In the genomic region with DNA sequence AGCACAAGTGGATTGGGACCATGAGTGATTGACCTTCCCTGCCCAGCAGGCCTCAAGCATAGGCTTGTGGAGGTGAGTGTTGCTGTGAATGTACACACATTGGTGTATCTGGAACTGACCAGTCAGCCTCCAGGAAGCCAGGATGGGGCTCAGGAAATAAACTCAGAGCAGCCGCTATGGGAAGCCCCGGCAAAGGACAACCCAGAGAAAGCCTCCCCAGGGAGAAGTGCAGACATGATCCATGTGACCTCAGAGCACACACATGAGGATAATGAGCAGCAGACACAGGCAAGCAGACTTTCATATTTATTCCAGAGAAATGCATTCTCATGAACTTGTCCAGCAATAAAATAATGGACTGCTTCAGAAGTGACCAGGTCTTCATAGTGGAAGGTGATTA, we compare ENCODE assay signal across 15 mouse cellular contexts.
A peak's percentile ranks its signal among the peaks of the same experiment; 100 is the strongest.
DNase-seq lines count a peak whose midpoint lies in the region; ATAC-seq and TF ChIP-seq lines count a peak whose summit lies in the region.
"Had no signal": no experiment of that assay in that cellular context is flagged by ENCODE, and none has a peak within 500 bp of the region (broad histone marks: within the 10 kb centered on the region; RNA-seq: fewer than 3 reads in every experiment).

No protein-coding gene starts in this region.

- TF ChIP-seq EP300 in heart, adult 2 months (IDR thresholded peaks at IDR 0.05; ENCODE audit: insufficient read depth, low read depth, low read length): no peak

- DNase-seq in heart, adult 2 months: peak in 1 of 2 experiments; percentile 33
- DNase-seq in heart, adult 18-20 months: no peak
- no peak for DNase-seq in liver, adult 2 months (ENCODE audit: extremely low read depth, low read depth, low spot score)
- no peak for DNase-seq in liver
- DNase-seq in midbrain, postnatal 0 days (ENCODE audit: low spot score): no peak
- no peak for DNase-seq in frontal cortex, postnatal 36 days (ENCODE audit: low spot score in 2 of 2)
- DNase-seq: gastrocnemius, postnatal 10 days; layer of hippocampus, postnatal 36 days; lung, adult 18-20 months had no signal

- no peaks in the 10 kb centered on the region for H3K27me3 ChIP-seq in heart, adult 2 months (ENCODE audit: control insufficient read depth, insufficient read depth, low read length)
- H3K27me3 ChIP-seq in liver, adult 2 months (ENCODE audit: control insufficient read depth, insufficient read depth, low read length): no peaks in the 10 kb centered on the region
- H3K27me3 ChIP-seq in heart, embryonic 13.5 days (replicated peaks): no peaks in the 10 kb centered on the region
- H3K27me3 ChIP-seq in liver, embryonic 16.5 days (ENCODE audit: control insufficient read depth, insufficient read depth, low read depth, low read length): no peaks in the 10 kb centered on the region
- H3K27me3 ChIP-seq in midbrain, postnatal 0 days (ENCODE audit: insufficient read depth, low read length): no peaks in the 10 kb centered on the region
- H3K27me3 ChIP-seq: Patski; stomach, embryonic 15.5 days had no signal

- intact Hi-C loops in heart, adult 2 months (cut with DNase I): no loop called here

- H3K4me3 ChIP-seq in heart, adult 2 months: no peak overlapping the region
- H3K4me3 ChIP-seq in liver, adult 2 months (ENCODE audit: insufficient read depth, low read depth, low read length): no peak overlapping the region
- no peak overlapping the region for H3K4me3 ChIP-seq in heart, embryonic 13.5 days
- no peak overlapping the region for H3K4me3 ChIP-seq in liver, embryonic 16.5 days (ENCODE audit: low read depth, low read length)
- H3K4me3 ChIP-seq in midbrain, postnatal 0 days (ENCODE audit: low read depth, low read length): no peak overlapping the region
- H3K4me3 ChIP-seq: midbrain, embryonic 10.5 days; stomach, embryonic 15.5 days had no signal

- no peaks in the 10 kb centered on the region for H3K36me3 ChIP-seq in heart, adult 2 months (ENCODE audit: control insufficient read depth, insufficient read depth, low read length)
- H3K36me3 ChIP-seq in liver, adult 2 months (ENCODE audit: control insufficient read depth, insufficient read depth, low read length): no peaks in the 10 kb centered on the region
- H3K36me3 ChIP-seq in heart, embryonic 13.5 days: no peaks in the 10 kb centered on the region
- H3K36me3 ChIP-seq in liver, embryonic 16.5 days (ENCODE audit: control insufficient read depth, insufficient read depth): no peaks in the 10 kb centered on the region
- no peaks in the 10 kb centered on the region for H3K36me3 ChIP-seq in midbrain, postnatal 0 days (ENCODE audit: insufficient read depth, low read length)
- H3K36me3 ChIP-seq: midbrain, embryonic 10.5 days; stomach, embryonic 15.5 days had no signal

- TF ChIP-seq CTCF in heart, adult 2 months (IDR thresholded peaks at IDR 0.05): no peak
- TF ChIP-seq CTCF in liver, adult 2 months (IDR thresholded peaks at IDR 0.05; ENCODE audit: low read depth, low read length): no peak
- TF ChIP-seq CTCF in midbrain, postnatal 0 days (IDR thresholded peaks at IDR 0.05): no peak

- H3K4me2 ChIP-seq in heart, embryonic 13.5 days: no peak overlapping the region
- no peak overlapping the region for H3K4me2 ChIP-seq in liver, embryonic 16.5 days (ENCODE audit: low read depth, low read length)
- no peak overlapping the region for H3K4me2 ChIP-seq in midbrain, postnatal 0 days (ENCODE audit: low read depth, low read length, poor library complexity, severe bottlenecking)
- H3K4me2 ChIP-seq: stomach, embryonic 15.5 days had no signal

- no peak for TF ChIP-seq POLR2A in heart, adult 2 months (IDR thresholded peaks at IDR 0.05; ENCODE audit: insufficient read depth, low read depth, low read length)
- no peak for TF ChIP-seq POLR2A in liver, adult 2 months (IDR thresholded peaks at IDR 0.05; ENCODE audit: extremely low read depth, insufficient read depth, low read length)

- no peak for ATAC-seq in heart, embryonic 13.5 days (ENCODE audit: extremely low read depth, insufficient number of reproducible peaks, low FRiP score, low TSS enrichment)
- no peak for ATAC-seq in liver, embryonic 16.5 days (ENCODE audit: low read depth)
- ATAC-seq in midbrain, postnatal 0 days (ENCODE audit: low FRiP score): no peak
- ATAC-seq: forebrain, embryonic 16.5 days; Patski had no signal

- no peaks in the 10 kb centered on the region for H3K9me3 ChIP-seq in heart, embryonic 13.5 days
- H3K9me3 ChIP-seq in liver, embryonic 16.5 days (replicated peaks; ENCODE audit: control insufficient read depth, low read length): no peaks in the 10 kb centered on the region
- no peaks in the 10 kb centered on the region for H3K9me3 ChIP-seq in midbrain, postnatal 0 days (ENCODE audit: low read length)
- H3K9me3 ChIP-seq: midbrain, embryonic 10.5 days; stomach, embryonic 15.5 days had no signal

- WGBS in heart, adult 2 months: 39% methylated on average over 2 of the region's 2 CpGs
- WGBS in liver, adult 2 months: 82% methylated on average over 2 of the region's 2 CpGs
- WGBS in heart, embryonic 13.5 days: 42% methylated on average over 2 of the region's 2 CpGs
- WGBS in liver, embryonic 16.5 days (ENCODE audit: insufficient replicate concordance): 35% methylated on average over 2 of the region's 2 CpGs
- WGBS in midbrain, postnatal 0 days: 68% methylated on average over 2 of the region's 2 CpGs

- no peak overlapping the region for H3K9ac ChIP-seq in heart, adult 2 months (ENCODE audit: low read depth, low read length)
- H3K9ac ChIP-seq in liver, adult 2 months (ENCODE audit: low read depth, low read length): no peak overlapping the region
- no peak overlapping the region for H3K9ac ChIP-seq in heart, embryonic 13.5 days
- no peak overlapping the region for H3K9ac ChIP-seq in liver, embryonic 16.5 days (ENCODE audit: low read depth, low read length)
- no peak overlapping the region for H3K9ac ChIP-seq in midbrain, postnatal 0 days (replicated peaks; ENCODE audit: low read length, poor library complexity, severe bottlenecking)
- H3K9ac ChIP-seq: stomach, embryonic 15.5 days had no signal

- peaks cover 17% of the 10 kb centered on the region for H3K4me1 ChIP-seq in heart, adult 2 months (ENCODE audit: control insufficient read depth, insufficient read depth, low read length)
- peaks cover 14% of the 10 kb centered on the region for H3K4me1 ChIP-seq in liver, adult 2 months (ENCODE audit: control insufficient read depth, insufficient read depth, low read length)
- H3K4me1 ChIP-seq in heart, embryonic 13.5 days: peaks cover 32% of the 10 kb centered on the region
- no peaks in the 10 kb centered on the region for H3K4me1 ChIP-seq in liver, embryonic 16.5 days (ENCODE audit: control insufficient read depth, low read depth, low read length)
- peaks cover 2% of the 10 kb centered on the region; the same call in 1 of the 2 replicates for H3K4me1 ChIP-seq in midbrain, postnatal 0 days (ENCODE audit: insufficient read depth, low read length)
- H3K4me1 ChIP-seq: stomach, embryonic 15.5 days had no signal

- H3K27ac ChIP-seq in heart, adult 2 months: peak overlapping the region; percentile 24; the same call in 1 of the 2 replicates
- H3K27ac ChIP-seq in liver, adult 2 months (replicated peaks; ENCODE audit: insufficient read depth, low read depth, low read length): 0 out of 2 replicates have a peak overlapping the region, but pooled peaks have one; percentile 13
- H3K27ac ChIP-seq in heart, embryonic 13.5 days (replicated peaks): peak overlapping the region; percentile 42; the same call in 1 of the 2 replicates
- H3K27ac ChIP-seq in liver, embryonic 16.5 days (ENCODE audit: low read length): 0 out of 2 replicates have a peak overlapping the region, but pooled peaks have one; percentile 32
- no peak overlapping the region for H3K27ac ChIP-seq in midbrain, postnatal 0 days (ENCODE audit: low read depth, low read length)
- H3K27ac ChIP-seq: midbrain, embryonic 10.5 days; stomach, embryonic 15.5 days had no signal

- H3K79me2 ChIP-seq in heart, adult 2 months (replicated peaks; ENCODE audit: control insufficient read depth, insufficient read depth, low read length): no peaks in the 10 kb centered on the region
- H3K79me2 ChIP-seq in liver, adult 2 months (ENCODE audit: control insufficient read depth, insufficient read depth, low read length): no peaks in the 10 kb centered on the region; the same call in 1 of the 2 replicates
